Mouse (Mus musculus): ENCODE measurements around the gene Fyn.

- TF ChIP-seq CTCF (IDR thresholded peaks at IDR 0.05; ENCODE audit: insufficient read depth, low read length) = no peak
- TF ChIP-seq POLR2A (IDR thresholded peaks at IDR 0.05; ENCODE audit: borderline replicate concordance, extremely low read depth, low read depth, low read length) = no peak
These were observed 104.3 kb downstream of the Fyn start for GRCm38 (mm10) chr10:39472923-39473322.

Data from lung, adult 2 months (tissue).